Mouse (Mus musculus) lung, postnatal 0 days (tissue): ENCODE measurements at regions not wholly inside any gene's neighbourhood (a gene's known extent, or its start where the extent isn't known, plus 50 kb on each side); places are given as distances from the start of the nearest gene placed in this dataset.

Experiments used
- CTCF ChIP-seq: IDR thresholded peaks from 2 replicates; pipeline ENCODE4 v1.5.1; 2016; ENCODE audit warnings: antibody characterized with exemption, mild to moderate bottlenecking
- EP300 ChIP-seq: IDR thresholded peaks from 2 replicates; pipeline ENCODE4 v1.6.1; 2016; ENCODE audit warnings: antibody characterized with exemption, mild to moderate bottlenecking, control low read depth

GRCm38 (mm10) chr3:78795951-78796455, 490.3 kb downstream of the Rapgef2 start:
- TF ChIP-seq CTCF, result no peak
- TF ChIP-seq EP300, result no peak
